Mouse (Mus musculus): ENCODE data around the gene Tmem186.

GRCm38 (mm10) chr16:8613039-8613438 lies 24.5 kb downstream of the Tmem186 start:
- no peak for TF ChIP-seq MAX (IDR thresholded peaks at IDR 0.05; ENCODE audit: low read depth)
- no peak for TF ChIP-seq USF1 (IDR thresholded peaks at IDR 0.05; ENCODE audit: low read depth)
- TF ChIP-seq POLR2A (IDR thresholded peaks at IDR 0.05; ENCODE audit: insufficient read length, low read depth), result no peak
- no peak for TF ChIP-seq MYOG (IDR thresholded peaks at IDR 0.05; ENCODE audit: control insufficient read depth in 1 of 3, insufficient read depth in 1 of 3, insufficient read length in 2 of 3, low read depth in 2 of 3)
- TF ChIP-seq POLR2AphosphoS2 (IDR thresholded peaks at IDR 0.05; ENCODE audit: insufficient read length, low read depth), result no peak
- TF ChIP-seq TCF12 (IDR thresholded peaks at IDR 0.05; ENCODE audit: insufficient read depth, poor library complexity, severe bottlenecking), result no peak
